Mouse (Mus musculus): ENCODE data around the gene Bend4. TPM values are rescaled to one million over a fixed set of nuclear protein-coding genes. Genes with fewer than 3 reads are reported as not detected.

The Bend4 gene
- total RNA-seq, 2 experiments from 2014 or later, result 3.5 to 3.9 TPM

GRCm38 (mm10) chr5:67419407-67419806 is 8.7 kb downstream of the Bend4 start:
- DNase-seq, result no peak

- no peak for DNase-seq
Measured at GRCm38 (mm10) chr5:67411475-67411874, 16.6 kb downstream of the Bend4 start.

GRCm38 (mm10) chr5:67410426-67410825 is 17.7 kb downstream of the Bend4 start:
- DNase-seq, result no peak

- DNase-seq, result no peak
Measured at GRCm38 (mm10) chr5:67408391-67408790, 19.7 kb downstream of the Bend4 start.

- DNase-seq, result no peak
Measured at GRCm38 (mm10) chr5:67404919-67405318, 23.2 kb downstream of the Bend4 start.

- DNase-seq, result no peak
Measured at GRCm38 (mm10) chr5:67404380-67404779, 23.7 kb downstream of the Bend4 start.

GRCm38 (mm10) chr5:67401612-67402011 is 26.5 kb downstream of the Bend4 start:
- DNase-seq, result no peak

- no peak for DNase-seq
Measured at GRCm38 (mm10) chr5:67400608-67401480, 27.3 kb downstream of the Bend4 start.

GRCm38 (mm10) chr5:67399876-67400607 is 28.1 kb downstream of the Bend4 start:
- DNase-seq, result no peak

- DNase-seq, result no peak
Measured at GRCm38 (mm10) chr5:67397186-67397585, 30.9 kb downstream of the Bend4 start.

- DNase-seq, result no peak
Measured at GRCm38 (mm10) chr5:67395211-67395851, 32.8 kb downstream of the Bend4 start.

- no peak for DNase-seq
Measured at GRCm38 (mm10) chr5:67393951-67394350, 34.2 kb downstream of the Bend4 start.

- DNase-seq, result no peak
Measured at GRCm38 (mm10) chr5:67382556-67382955, 45.6 kb downstream of the Bend4 start.

- DNase-seq, result no peak
Measured at GRCm38 (mm10) chr5:67381690-67382089, 46.4 kb downstream of the Bend4 start.

GRCm38 (mm10) chr5:67377044-67377621 is 51.0 kb downstream of the Bend4 start:
- no peak for DNase-seq

- no peak for DNase-seq
Measured at GRCm38 (mm10) chr5:67362931-67363330, 65.2 kb downstream of the Bend4 start.

GRCm38 (mm10) chr5:67362316-67362715 is 65.8 kb downstream of the Bend4 start:
- no peak for DNase-seq

- DNase-seq, result no peak
Measured at GRCm38 (mm10) chr5:67348949-67349348, 79.2 kb downstream of the Bend4 start.

- no peak for DNase-seq
Measured at GRCm38 (mm10) chr5:67347060-67347459, 81.0 kb downstream of the Bend4 start.

Data from heart, adult 18-20 months (tissue).